Mouse (Mus musculus): Measurements from ENCODE around the gene 1700003E16Rik. TPM values are rescaled to one million over a fixed set of nuclear protein-coding genes. Genes with fewer than 3 reads are reported as not detected.

1700003E16Rik gene
- not detected for polyA plus RNA-seq (2017; shearing (Covaris generic))

GRCm38 (mm10) chr6:83156259-83156684 is at the start of gene 1700003E16Rik, which contains the start of gene Wdr54:
Gene 1700003E16Rik (plus strand): TSS chr6:83156404.
Gene Wdr54 (minus strand): TSS chr6:83156397.

GRCm38 (mm10) chr6:83108762-83109668 is 47.2 kb upstream of the 1700003E16Rik start, which contains the start of gene Mrpl53:
Gene Mrpl53 (plus strand): TSS chr6:83109040.

GRCm38 (mm10) chr6:83115011-83115671 is 41.1 kb upstream of the 1700003E16Rik start, which contains the start of gene Mogs:
Gene Mogs (plus strand): TSS chr6:83115496.

GRCm38 (mm10) chr6:83120930-83121862 is 35.0 kb upstream of the 1700003E16Rik start, which contains the start of gene Wbp1:
Gene Wbp1 (minus strand): TSS chr6:83121559.

GRCm38 (mm10) chr6:83125331-83125730 is 30.9 kb upstream of the 1700003E16Rik start, which contains the start of gene Ino80b:
Gene Ino80b (minus strand): TSS chr6:83125431.

GRCm38 (mm10) chr6:83134951-83135513 is 21.2 kb upstream of the 1700003E16Rik start, which contains the start of gene Rtkn:
Gene Rtkn (plus strand): TSS chr6:83135463.

GRCm38 (mm10) chr6:83165607-83166242 is 9.5 kb downstream of the 1700003E16Rik start, which contains the start of gene Dctn1:
Gene Dctn1 (plus strand): TSS chr6:83165920.

Other genes starting within 250 kb of the 1700003E16Rik start
- gene Sema4f, start 216.6 kb upstream of the 1700003E16Rik start, polyA plus RNA-seq (2017; shearing (Covaris generic)) = 17.5 TPM
- gene M1ap, start 209.5 kb upstream of the 1700003E16Rik start, polyA plus RNA-seq (2017; shearing (Covaris generic)) = not detected
- gene Dok1, start 122.9 kb upstream of the 1700003E16Rik start, polyA plus RNA-seq (2017; shearing (Covaris generic)) = 12.8 TPM
- 0.30 TPM for gene Loxl3, start 122.2 kb upstream of the 1700003E16Rik start, polyA plus RNA-seq (2017; shearing (Covaris generic))
- 495 TPM for gene Aup1, start 101.9 kb upstream of the 1700003E16Rik start, polyA plus RNA-seq (2017; shearing (Covaris generic))
- 35.1 TPM for gene Htra2, start 101.1 kb upstream of the 1700003E16Rik start, polyA plus RNA-seq (2017; shearing (Covaris generic))
- 1.3 TPM for gene Dqx1, start 98.6 kb upstream of the 1700003E16Rik start, polyA plus RNA-seq (2017; shearing (Covaris generic))
- gene Tlx2, start 86.1 kb upstream of the 1700003E16Rik start, polyA plus RNA-seq (2017; shearing (Covaris generic)) = not detected
- 21.1 TPM for gene Pcgf1, start 78.5 kb upstream of the 1700003E16Rik start, polyA plus RNA-seq (2017; shearing (Covaris generic))
- gene Lbx2, start 70.0 kb upstream of the 1700003E16Rik start, polyA plus RNA-seq (2017; shearing (Covaris generic)) = not detected
- gene Ccdc142, start 54.8 kb upstream of the 1700003E16Rik start, polyA plus RNA-seq (2017; shearing (Covaris generic)) = 2.2 TPM
- gene Gm42688, start 54.8 kb upstream of the 1700003E16Rik start, polyA plus RNA-seq (2017; shearing (Covaris generic)) = 6.5 TPM
- gene Mrpl53, start 47.4 kb upstream of the 1700003E16Rik start, polyA plus RNA-seq (2017; shearing (Covaris generic)) = 30.5 TPM
- gene Mogs, start 40.9 kb upstream of the 1700003E16Rik start, polyA plus RNA-seq (2017; shearing (Covaris generic)) = 66.0 TPM
- 61.8 TPM for gene Wbp1, start 34.8 kb upstream of the 1700003E16Rik start, polyA plus RNA-seq (2017; shearing (Covaris generic))
- gene Ino80b, start 31.0 kb upstream of the 1700003E16Rik start, polyA plus RNA-seq (2017; shearing (Covaris generic)) = 31.8 TPM
- gene Rtkn, start 20.9 kb upstream of the 1700003E16Rik start, polyA plus RNA-seq (2017; shearing (Covaris generic)) = 0.94 TPM
- 1.3 TPM for gene Wdr54, start within 50 bp of the 1700003E16Rik start, polyA plus RNA-seq (2017; shearing (Covaris generic))
- 63.3 TPM for gene Dctn1, start 9.5 kb downstream of the 1700003E16Rik start, polyA plus RNA-seq (2017; shearing (Covaris generic))
- gene Slc4a5, start 63.4 kb downstream of the 1700003E16Rik start, polyA plus RNA-seq (2017; shearing (Covaris generic)) = not detected
- gene Mthfd2, start 169.5 kb downstream of the 1700003E16Rik start, polyA plus RNA-seq (2017; shearing (Covaris generic)) = 54.7 TPM
- gene Mob1a, start 169.6 kb downstream of the 1700003E16Rik start, polyA plus RNA-seq (2017; shearing (Covaris generic)) = 177 TPM
- 56.9 TPM for gene Bola3, start 192.7 kb downstream of the 1700003E16Rik start, polyA plus RNA-seq (2017; shearing (Covaris generic))

Data from effector memory CD4-positive, alpha-beta T cell, adult 7 months (primary cell).